Mouse (Mus musculus) stomach, embryonic 14.5 days (tissue): ENCODE measurements around the gene Galnt13. TPM values are rescaled to one million over a fixed set of nuclear protein-coding genes. Genes with fewer than 3 reads are reported as not detected.
"Not testable (repeated sequence)": the region's sequence is repeated elsewhere in the genome, so short reads cannot be mapped to it uniquely, and the experiment has no call there.

Source experiments
- ATAC-seq: fragments of 200-750 bp; cut with Nextera tagmentation; 2 replicates; pipeline ENCODE4 v1.8.0; 2017; ENCODE audit warnings: low read depth, moderate TSS enrichment; ENCODE audit not compliant: insufficient number of reproducible peaks, insufficient read depth, low FRiP score
- H3K27ac ChIP-seq: fragments of 300-500 bp; sonication (generic); 2 replicates; pipeline ENCODE4 v1.5.1; 2014; ENCODE audit warnings: mild to moderate bottlenecking, low read length, moderate library complexity, mixed read lengths
- H3K27me3 ChIP-seq: fragments of 300-500 bp; sonication (generic); 2 replicates; pipeline ENCODE4 v1.6.1; 2014; ENCODE audit warnings: low read length, control low read depth, mixed read lengths; ENCODE audit not compliant: control insufficient read depth, insufficient read depth
- H3K36me3 ChIP-seq: fragments of 300-500 bp; sonication (generic); 2 replicates; pipeline ENCODE4 v1.6.1; 2014; ENCODE audit warnings: mild to moderate bottlenecking, control low read depth, low read length, moderate library complexity, mixed read lengths; ENCODE audit not compliant: control insufficient read depth, insufficient read depth
- H3K4me1 ChIP-seq: fragments of 300-500 bp; sonication (generic); 2 replicates; pipeline ENCODE4 v1.6.1; 2014; ENCODE audit warnings: low read length, control low read depth, mixed read lengths; ENCODE audit not compliant: control insufficient read depth, insufficient read depth
- H3K4me2 ChIP-seq: fragments of 300-500 bp; sonication (generic); replicated peaks from 2 replicates; pipeline ENCODE4 v1.6.1; 2014; ENCODE audit warnings: low read depth, low read length, control low read depth
- H3K4me3 ChIP-seq: fragments of 300-500 bp; sonication (generic); 2 replicates; pipeline ENCODE4 v1.5.1; 2014; ENCODE audit warnings: low read depth, low read length, control low read depth
- H3K9ac ChIP-seq: fragments of 300-500 bp; sonication (generic); replicated peaks from 2 replicates; pipeline ENCODE4 v1.6.1; 2014; ENCODE audit warnings: low read depth, mild to moderate bottlenecking, control low read depth, low read length, moderate library complexity, mixed read lengths
- H3K9me3 ChIP-seq: fragments of 300-500 bp; sonication (generic); 2 replicates; pipeline ENCODE4 v1.6.1; 2016; ENCODE audit warnings: low read depth, low read length, control low read depth; ENCODE audit not compliant: control insufficient read depth
- WGBS: fragments of 180-500 bp; shearing (Covaris S2); extraction: QIAGEN DNeasy Blood & Tissue Kit; methylation state at CpG from one replicate; pipeline ENCODE4 v1.1.7; 2014; 5-methylcytosine and 5-hydroxymethylcytosine counted together
- polyA plus RNA-seq: library from polyadenylated mRNA; unstranded; fragments of >200 nt; fragmentation: Nextera tagmentation; extraction: Ambion mirVana; gene quantifications from 2 replicates; pipeline ENCODE4 v1.2.1, GENCODE M21; 2014

Galnt13 gene
- polyA plus RNA-seq, 1 experiment from 2014 or later: 0.42 TPM

DNA sequence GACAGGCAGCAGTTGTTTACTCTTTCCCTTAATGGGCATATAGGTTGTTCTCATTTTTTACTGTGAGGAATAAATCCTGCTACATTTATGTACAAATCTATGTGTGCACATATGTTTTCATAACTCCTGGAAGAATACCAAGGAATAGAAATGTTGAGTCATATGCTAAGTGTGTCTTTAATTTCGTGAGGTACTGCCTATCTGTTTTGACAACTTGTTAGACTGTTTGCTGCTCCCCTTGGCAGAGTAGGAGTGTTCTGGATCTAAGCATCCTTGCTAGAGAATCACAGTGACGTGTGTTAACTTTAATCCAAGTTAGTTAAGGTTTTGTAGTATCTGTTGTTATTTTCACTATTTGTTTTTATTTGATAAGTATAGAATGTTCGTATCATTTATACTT lies 91.0 kb downstream of the Galnt13 start:
- Histone ChIP-seq H3K36me3 (no peaks in the 10 kb centered on the region), H3K4me3 (no peak overlapping the region), H3K9ac (no peak overlapping the region), H3K4me2 (no peak overlapping the region), H3K4me1 (no peaks in the 10 kb centered on the region), H3K9me3 (no peaks in the 10 kb centered on the region), H3K27ac (no peak overlapping the region), H3K27me3 (no peaks in the 10 kb centered on the region)
- 72% methylated on average over 3 of the region's 3 CpGs for WGBS
- ATAC-seq: no peak

GRCm38 (mm10) chr2:54558357-54559153 lies 122.4 kb downstream of the Galnt13 start:
- WGBS: 82% methylated on average over 10 of the region's 10 CpGs
- H3K4me1 ChIP-seq: no peaks in the 10 kb centered on the region
- H3K9me3 ChIP-seq: no peaks in the 10 kb centered on the region
- H3K9ac ChIP-seq: no peak overlapping the region
- H3K36me3 ChIP-seq: no peaks in the 10 kb centered on the region
- no peak overlapping the region for H3K27ac ChIP-seq
- no peak for ATAC-seq
- no peak overlapping the region for H3K4me3 ChIP-seq
- no peak overlapping the region for H3K4me2 ChIP-seq
- no peaks in the 10 kb centered on the region for H3K27me3 ChIP-seq

DNA sequence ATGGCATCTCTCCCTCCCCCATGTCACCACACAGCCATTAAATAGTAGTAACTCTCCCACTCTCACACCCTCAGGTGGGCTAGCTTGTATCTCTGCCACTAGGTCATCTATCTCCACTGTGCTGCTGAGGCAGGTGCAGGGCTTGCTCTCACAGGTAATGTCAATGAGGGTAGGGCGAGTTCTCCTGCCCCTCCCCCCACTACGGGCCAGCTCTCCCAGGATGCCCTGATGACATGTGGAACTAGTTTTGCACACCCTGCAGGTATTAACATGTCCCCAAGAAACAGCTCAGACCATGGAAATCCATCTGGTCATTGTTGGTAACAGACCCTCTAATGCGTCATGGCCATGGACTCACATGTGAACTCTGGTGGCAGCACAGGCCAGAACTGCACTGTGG lies 129.0 kb downstream of the Galnt13 start:
- Histone ChIP-seq H3K27ac (no peak overlapping the region), H3K4me2 (no peak overlapping the region), H3K9ac (no peak overlapping the region), H3K4me1 (no peaks in the 10 kb centered on the region), H3K36me3 (no peaks in the 10 kb centered on the region), H3K4me3 (no peak overlapping the region), H3K9me3 (no peaks in the 10 kb centered on the region), H3K27me3 (no peaks in the 10 kb centered on the region)
- WGBS: 89% methylated on average over 3 of the region's 3 CpGs
- no peak for ATAC-seq

DNA sequence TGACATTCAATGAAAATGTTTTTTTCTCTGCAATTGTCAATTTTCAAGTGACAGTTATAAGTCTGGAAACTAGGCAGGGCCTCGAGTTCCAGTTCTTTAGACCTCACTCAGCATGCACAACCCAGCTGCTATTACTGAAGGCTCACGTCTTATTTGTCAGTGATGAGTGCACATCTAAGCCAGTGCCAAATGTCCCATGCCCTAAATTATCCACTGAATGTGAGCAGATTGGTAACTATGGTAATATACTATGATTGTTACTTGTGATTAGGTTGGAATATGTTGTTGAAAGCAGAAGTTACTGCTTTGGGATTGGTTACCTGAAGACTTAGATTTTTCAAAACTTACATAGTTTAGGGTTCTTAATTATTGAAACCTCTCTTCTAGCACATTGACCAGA lies 131.1 kb downstream of the Galnt13 start:
- H3K9ac ChIP-seq: no peak overlapping the region
- no peak for ATAC-seq
- no peak overlapping the region for H3K4me3 ChIP-seq
- H3K4me1 ChIP-seq: no peaks in the 10 kb centered on the region
- H3K4me2 ChIP-seq: no peak overlapping the region
- H3K9me3 ChIP-seq: no peaks in the 10 kb centered on the region
- 74% methylated on average over 2 of the region's 2 CpGs for WGBS
- H3K27ac ChIP-seq: no peak overlapping the region
- no peaks in the 10 kb centered on the region for H3K27me3 ChIP-seq
- H3K36me3 ChIP-seq: no peaks in the 10 kb centered on the region

- Histone ChIP-seq H3K9me3 (no peaks in the 10 kb centered on the region), H3K27me3 (no peaks in the 10 kb centered on the region), H3K4me2 (no peak overlapping the region), H3K4me1 (no peaks in the 10 kb centered on the region), H3K9ac (no peak overlapping the region), H3K27ac (no peak overlapping the region), H3K4me3 (no peak overlapping the region), H3K36me3 (no peaks in the 10 kb centered on the region)
- WGBS: 87% methylated on average over 9 of the region's 9 CpGs
- no peak for ATAC-seq
These were observed 131.5 kb downstream of the Galnt13 start for GRCm38 (mm10) chr2:54567632-54568031.

- H3K9me3 ChIP-seq, H3K27ac ChIP-seq, ATAC-seq, H3K36me3 ChIP-seq, H3K9ac ChIP-seq, H3K4me2 ChIP-seq, H3K27me3 ChIP-seq, H3K4me3 ChIP-seq, H3K4me1 ChIP-seq: not testable (repeated sequence)
- WGBS: no CpG with 5 or more reads among the region's 5 CpGs
These were observed 277.7 kb downstream of the Galnt13 start for GRCm38 (mm10) chr2:54713817-54714216.

DNA sequence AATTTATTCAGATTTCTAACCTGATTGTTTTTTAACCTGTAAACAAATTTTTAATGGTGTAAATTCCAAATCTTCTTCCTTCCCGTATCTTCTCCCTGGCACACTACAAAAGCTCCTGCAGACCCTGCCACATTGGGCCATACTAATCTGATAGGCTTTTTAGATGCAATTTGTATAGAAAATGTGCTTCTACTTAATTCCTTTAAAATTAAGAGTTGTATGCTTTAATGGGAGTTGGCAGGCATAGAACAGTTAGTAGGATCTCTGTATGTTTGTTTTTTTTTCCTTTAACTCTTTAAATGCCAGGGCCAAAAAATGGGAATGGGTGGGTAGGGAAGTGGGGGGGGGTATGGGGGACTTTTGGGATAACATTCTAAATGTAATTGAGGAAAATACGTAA lies 315.1 kb downstream of the Galnt13 start:
- WGBS: 84% methylated on average over 2 of the region's 2 CpGs
- no peak for ATAC-seq
- Histone ChIP-seq H3K4me3 (no peak overlapping the region), H3K27ac (no peak overlapping the region), H3K4me1 (no peaks in the 10 kb centered on the region), H3K36me3 (no peaks in the 10 kb centered on the region), H3K4me2 (no peak overlapping the region), H3K27me3 (no peaks in the 10 kb centered on the region), H3K9ac (no peak overlapping the region), H3K9me3 (no peaks in the 10 kb centered on the region)

DNA sequence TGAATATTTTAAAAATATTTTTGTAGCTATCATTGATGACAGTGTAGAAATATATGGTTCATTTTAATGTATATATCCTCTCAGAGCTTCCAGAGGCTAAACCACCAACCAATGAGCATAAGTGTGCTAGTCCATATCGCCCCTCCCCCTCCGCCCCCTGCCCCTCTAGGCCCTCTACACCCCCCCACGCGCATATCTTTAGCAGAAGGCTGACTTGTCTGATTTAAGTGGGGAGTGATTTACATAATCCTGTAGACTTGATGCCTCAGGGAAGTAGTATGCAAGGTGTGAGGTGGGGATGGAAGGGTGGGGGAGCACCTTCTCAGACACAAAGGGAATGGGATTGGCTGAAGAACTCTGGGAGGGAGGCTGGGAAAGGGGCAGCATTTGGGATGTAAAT lies 323.7 kb downstream of the Galnt13 start:
- 29% methylated on average over 4 of the region's 4 CpGs for WGBS
- ATAC-seq: no peak
- no peak overlapping the region for H3K9ac ChIP-seq
- no peaks in the 10 kb centered on the region for H3K9me3 ChIP-seq
- H3K4me3 ChIP-seq: no peak overlapping the region
- H3K36me3 ChIP-seq: no peaks in the 10 kb centered on the region
- H3K27me3 ChIP-seq: no peaks in the 10 kb centered on the region
- H3K4me2 ChIP-seq: no peak overlapping the region
- no peaks in the 10 kb centered on the region for H3K4me1 ChIP-seq
- H3K27ac ChIP-seq: no peak overlapping the region

- Histone ChIP-seq H3K4me3 (no peak overlapping the region), H3K27ac (no peak overlapping the region), H3K4me1 (no peaks in the 10 kb centered on the region), H3K9me3 (no peaks in the 10 kb centered on the region), H3K36me3 (no peaks in the 10 kb centered on the region), H3K27me3 (no peaks in the 10 kb centered on the region), H3K4me2 (no peak overlapping the region), H3K9ac (no peak overlapping the region)
- no peak for ATAC-seq
- 69% methylated on average over 2 of the region's 2 CpGs for WGBS
These were observed 342.7 kb downstream of the Galnt13 start for GRCm38 (mm10) chr2:54778790-54779273.
